Mouse (Mus musculus) 3T3-L1 (cell line): ENCODE results near the gene Chmp5.
A peak's percentile ranks its signal among the peaks of the same experiment; 100 is the strongest.

Experiments used
- DNase-seq: peaks from one replicate; pipeline ENCODE4 v3.0.0-alpha.2; 2015; ENCODE audit warnings: low read depth, low spot score

Gene Chmp5

GRCm38 (mm10) chr4:40946516-40947121 is 1.6 kb upstream of the Chmp5 start:
- no peak for DNase-seq

DNA sequence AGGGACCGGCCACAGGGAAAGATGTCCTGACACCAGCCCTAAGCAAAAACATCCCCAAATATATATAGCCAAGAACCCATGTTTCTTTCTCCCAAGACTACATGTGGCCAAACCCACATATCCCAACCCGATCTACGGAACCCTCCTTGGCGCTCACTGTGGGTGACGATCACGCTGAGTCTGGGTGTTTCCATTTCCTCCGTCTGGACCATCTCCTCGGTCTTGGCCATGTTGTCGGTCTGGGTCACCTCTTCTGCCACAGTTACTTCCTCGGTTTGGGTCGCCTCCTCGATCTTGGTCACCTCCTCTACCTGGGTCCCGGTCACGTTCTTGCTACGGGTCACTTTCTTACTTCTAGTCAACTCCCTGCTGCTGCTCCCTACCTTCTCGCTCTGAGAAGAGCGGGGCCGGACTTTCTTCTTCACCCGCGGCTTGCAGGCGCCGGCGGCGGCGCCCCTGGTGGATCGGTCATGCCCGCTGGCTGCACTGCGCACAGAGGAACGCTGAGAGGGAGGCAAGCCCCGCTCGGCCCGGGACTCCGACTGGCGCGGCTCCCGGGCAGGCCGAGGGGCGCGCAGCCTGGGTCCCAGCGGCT is 545 bp upstream of the Chmp5 start:
- DNase-seq = peak; percentile 56

GRCm38 (mm10) chr4:40953521-40953920 is 5.3 kb downstream of the Chmp5 start:
- peak; percentile 49 for DNase-seq

DNA sequence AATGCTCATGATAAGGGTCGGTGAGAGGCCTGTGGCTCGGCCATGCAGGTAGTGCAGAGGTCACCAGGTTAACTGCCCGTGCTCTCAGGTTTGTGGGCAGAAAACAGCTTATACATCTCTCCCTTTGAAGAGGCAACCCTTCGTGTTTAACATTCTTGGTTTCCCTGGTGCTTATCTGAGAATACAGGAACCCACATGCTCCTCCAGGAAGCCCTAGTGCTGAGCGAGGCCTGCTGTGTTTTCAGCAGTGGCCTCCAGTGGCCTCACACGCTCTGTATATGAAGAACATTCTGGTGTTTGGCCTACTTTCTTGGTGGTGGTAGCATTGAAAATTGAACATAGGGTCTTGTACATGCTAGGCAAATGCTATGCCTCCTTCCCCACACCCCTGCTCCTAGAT is 7.7 kb downstream of the Chmp5 start:
- no peak for DNase-seq

DNA sequence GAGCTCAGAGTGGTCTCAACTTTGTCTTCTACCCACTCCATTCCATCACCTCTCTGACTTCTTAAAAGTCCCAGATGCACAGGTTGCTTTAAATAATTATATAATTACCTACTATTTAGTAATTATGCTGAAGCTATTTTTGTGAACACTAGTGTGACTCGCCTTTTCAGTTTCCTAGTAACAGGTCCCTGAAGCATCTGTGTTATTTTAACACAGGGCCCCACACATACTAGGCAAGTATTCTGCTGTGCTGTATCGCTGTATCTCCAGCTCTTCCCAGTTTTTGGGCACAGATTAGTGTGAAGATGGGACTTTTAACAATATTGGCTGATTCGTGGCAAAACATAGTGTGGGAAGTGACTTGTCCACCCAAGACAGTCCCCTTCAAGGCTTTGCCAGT is 15.3 kb downstream of the Chmp5 start:
- DNase-seq = no peak

GRCm38 (mm10) chr4:40969161-40969560 is 21.0 kb downstream of the Chmp5 start:
- no peak for DNase-seq

GRCm38 (mm10) chr4:40969781-40970591 is 21.8 kb downstream of the Chmp5 start:
- DNase-seq = peak; percentile 22

GRCm38 (mm10) chr4:40970592-40970841 is 22.3 kb downstream of the Chmp5 start:
- DNase-seq = no peak

DNA sequence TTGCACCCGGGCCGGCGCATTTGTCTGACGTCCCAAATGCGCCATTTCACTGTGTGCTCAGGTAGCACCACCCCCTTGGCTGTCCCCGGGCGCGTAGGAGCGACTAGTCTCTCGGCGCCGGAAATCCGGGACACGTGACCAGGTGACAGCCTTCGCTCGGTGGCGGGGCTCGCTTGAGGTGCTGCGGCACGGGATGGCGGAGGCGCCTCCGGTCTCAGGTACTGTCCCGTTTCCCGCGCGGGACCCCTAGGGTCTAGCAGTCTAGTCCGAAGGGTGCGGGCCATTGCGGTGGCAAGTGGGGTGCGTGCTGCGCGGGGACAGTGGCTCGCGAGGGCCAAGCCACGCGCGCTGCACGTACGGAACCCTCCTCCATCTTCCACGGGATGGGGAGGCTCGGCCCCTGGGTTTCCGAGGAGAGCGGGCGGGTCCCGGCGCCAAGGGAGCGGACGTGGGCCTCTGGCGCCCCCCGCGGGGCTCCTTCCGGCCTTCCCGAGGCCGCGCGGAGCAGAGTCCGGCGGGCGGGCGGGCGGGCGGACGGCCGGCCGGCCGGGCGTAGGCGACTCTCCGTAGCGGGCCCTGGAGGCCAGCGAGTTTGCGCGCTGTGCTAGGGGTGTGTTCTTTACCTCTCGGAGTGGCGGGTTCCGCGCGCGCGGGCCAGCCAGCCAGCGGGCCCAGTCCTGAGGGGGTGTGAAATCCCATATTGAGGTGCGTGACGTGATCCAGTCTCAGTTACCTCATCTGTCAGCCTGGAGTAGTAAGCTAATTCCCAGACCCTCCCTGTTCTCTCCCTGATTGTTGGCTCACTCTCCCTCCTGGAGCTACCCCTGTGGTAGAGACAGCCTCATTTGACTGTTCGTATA is 22.9 kb downstream of the Chmp5 start, which contains the start of gene Nfx1:
Gene Nfx1, plus strand, starts transcription at position 65 of the 860 bp plus-strand sequence.
- DNase-seq = peak; percentile 95

- DNase-seq = peak; percentile 58
These were observed 23.5 kb downstream of the Chmp5 start for GRCm38 (mm10) chr4:40971744-40972143.

DNA sequence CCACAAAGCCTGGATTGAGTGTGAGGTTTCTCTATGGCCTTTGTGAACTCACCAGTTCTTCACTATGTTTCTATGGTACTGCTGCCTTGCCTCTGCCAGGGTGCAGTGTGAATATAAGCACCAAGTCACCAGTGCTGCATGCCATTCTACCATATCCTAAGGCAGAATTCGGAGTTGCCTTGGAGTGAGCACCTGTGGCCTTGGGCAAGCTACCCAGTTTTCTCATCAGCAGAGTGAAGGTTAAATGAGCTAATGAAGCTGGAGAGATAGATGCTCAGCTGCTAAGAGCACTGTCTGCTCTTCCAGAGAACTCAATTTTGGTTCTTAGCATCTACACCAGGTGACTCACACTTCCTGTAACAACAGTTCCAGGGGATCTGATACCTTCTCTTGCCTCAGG is 25.8 kb downstream of the Chmp5 start:
- DNase-seq = peak; percentile 5

- no peak for DNase-seq
These were observed 27.5 kb downstream of the Chmp5 start for GRCm38 (mm10) chr4:40975678-40976077.

DNA sequence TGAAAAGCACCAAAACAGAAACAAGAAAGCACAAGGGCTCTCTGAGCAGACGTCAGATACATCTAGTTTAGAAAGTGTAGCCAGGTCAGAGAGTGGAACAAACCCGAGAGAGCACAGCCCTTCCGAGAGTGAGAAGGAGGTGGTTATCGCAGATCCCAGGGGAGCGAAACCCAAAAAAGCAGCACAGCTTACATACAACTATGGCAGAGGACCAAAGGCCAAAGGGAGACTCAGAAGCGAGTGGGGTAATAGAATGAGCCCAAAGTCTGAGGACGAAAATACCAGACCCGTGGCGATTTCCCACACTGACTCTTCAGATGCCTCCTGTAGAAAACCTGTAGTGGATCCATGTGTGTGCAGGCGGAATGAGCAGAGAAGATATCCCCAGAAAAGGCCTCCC is 28.4 kb downstream of the Chmp5 start:
- no peak for DNase-seq

- no peak for DNase-seq
These were observed 31.2 kb downstream of the Chmp5 start for GRCm38 (mm10) chr4:40979430-40979829.

GRCm38 (mm10) chr4:40982486-40982885 is 34.3 kb downstream of the Chmp5 start:
- DNase-seq = peak; percentile 54

- no peak for DNase-seq
These were observed 35.5 kb downstream of the Chmp5 start for GRCm38 (mm10) chr4:40983686-40984085.

DNA sequence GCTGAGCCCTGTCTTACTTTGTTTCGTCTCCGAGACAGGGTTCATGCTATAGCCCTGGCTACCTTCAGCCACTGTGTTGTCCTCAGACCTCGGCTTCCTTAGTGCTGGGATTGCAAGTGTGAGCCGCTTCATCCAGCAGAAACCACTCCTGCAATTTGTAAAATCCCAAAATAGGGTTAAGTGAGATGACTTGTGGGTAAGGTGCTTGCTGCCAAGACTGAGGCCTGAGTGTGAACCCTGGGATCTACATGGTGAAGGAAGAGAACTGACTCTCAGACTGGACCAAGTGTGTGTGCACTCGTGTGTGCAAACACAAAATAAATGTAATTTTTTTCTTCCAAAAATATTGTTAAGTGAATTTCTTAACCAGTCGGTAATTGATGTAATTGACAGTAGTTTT is 41.4 kb downstream of the Chmp5 start:
- DNase-seq = no peak

DNA sequence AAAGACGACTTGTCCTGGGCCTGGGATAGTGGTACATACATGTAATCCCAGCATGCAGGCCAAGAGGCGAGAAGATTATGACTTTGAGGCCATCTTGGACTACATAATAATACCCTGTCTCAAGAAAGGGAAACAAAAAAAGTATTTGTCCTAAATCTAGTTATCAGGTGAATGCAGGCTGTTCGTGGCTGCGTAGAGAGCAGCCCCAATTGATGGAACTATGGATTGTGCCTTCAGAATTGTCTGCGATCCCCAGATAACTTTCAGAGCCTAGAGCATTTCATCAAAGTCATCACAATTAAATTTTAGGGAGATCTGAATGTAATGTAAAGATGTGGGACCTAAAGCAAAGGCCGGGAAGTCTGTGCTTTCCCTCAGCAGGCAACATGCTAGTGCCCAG is 48.1 kb downstream of the Chmp5 start:
- DNase-seq = no peak

- no peak for DNase-seq
These were observed 49.7 kb downstream of the Chmp5 start for GRCm38 (mm10) chr4:40997916-40998315.

- peak; percentile 67 for DNase-seq
These were observed 52.1 kb downstream of the Chmp5 start for GRCm38 (mm10) chr4:41000271-41000670.

GRCm38 (mm10) chr4:41000842-41001639 is 52.8 kb downstream of the Chmp5 start:
- DNase-seq = no peak
